Mouse (Mus musculus): ENCODE measurements around the gene Prl3d3.
"Not testable (repeated sequence)": the region's sequence is repeated elsewhere in the genome, so short reads cannot be mapped to it uniquely, and the experiment has no call there.

Gene Prl3d3

DNA sequence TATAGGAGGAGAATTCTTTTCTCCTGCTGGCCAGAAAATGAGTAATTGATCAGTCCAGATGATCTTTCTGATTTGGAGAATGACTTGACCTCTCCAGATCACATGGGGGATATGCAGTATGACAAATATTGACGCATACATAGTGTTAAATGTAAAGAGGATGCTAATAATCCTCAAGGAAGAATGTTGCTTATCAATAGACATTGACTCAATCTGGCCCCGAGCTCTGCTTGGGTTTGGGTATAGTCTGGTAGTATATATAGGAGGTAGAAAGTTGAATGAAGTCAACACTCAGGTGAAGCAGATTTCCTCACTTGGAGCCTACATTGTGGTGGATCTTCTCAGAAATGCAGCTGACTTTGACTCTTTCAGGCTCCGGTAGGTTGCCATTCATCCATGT, at the start of gene Prl3d3:
Gene Prl3d3 (plus strand): TSS at position 301 of the 400 bp plus-strand sequence.
- DNase-seq (ENCODE audit: low spot score in 2 of 2): not testable (repeated sequence)

DNA sequence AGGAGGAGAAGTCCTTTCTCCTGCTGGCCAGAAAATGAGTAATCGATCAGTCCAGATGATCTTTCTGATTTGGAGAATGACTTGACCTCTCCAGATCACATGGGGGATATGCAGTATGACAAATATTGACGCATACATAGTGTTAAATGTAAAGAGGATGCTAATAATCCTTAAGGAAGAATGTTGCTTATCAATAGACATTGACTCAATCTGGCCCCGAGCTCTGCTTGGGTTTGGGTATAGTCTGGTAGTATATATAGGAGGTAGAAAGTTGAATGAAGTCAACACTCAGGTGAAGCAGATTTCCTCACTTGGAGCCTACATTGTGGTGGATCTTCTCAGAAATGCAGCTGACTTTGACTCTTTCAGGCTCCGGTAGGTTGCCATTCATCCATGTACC, 35.2 kb upstream of the Prl3d3 start, which contains the start of gene Prl3d2:
Gene Prl3d2 (plus strand): TSS at position 301 of the 400 bp plus-strand sequence.
- not testable (repeated sequence) for DNase-seq (ENCODE audit: low spot score in 2 of 2)

DNA sequence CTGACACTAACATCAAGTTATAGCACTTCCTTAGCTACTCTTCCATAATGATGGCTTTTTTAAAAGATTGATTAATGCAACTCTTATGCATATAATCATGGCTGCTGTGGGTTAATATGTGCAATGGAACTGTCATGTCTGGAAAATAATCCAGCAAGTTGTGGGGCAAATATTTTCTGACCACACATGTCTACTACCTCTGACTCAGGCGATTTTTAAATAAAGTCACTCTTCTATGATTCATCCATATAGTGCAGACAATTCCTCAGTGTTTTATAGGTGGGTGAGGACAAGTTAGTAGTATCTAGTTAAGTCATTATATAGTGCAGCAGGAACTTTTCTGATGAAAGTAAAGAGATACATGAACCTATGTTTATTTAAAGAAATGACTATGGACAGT, 8.3 kb upstream of the Prl3d3 start:
- no peak for DNase-seq (ENCODE audit: low spot score in 2 of 2)

DNA sequence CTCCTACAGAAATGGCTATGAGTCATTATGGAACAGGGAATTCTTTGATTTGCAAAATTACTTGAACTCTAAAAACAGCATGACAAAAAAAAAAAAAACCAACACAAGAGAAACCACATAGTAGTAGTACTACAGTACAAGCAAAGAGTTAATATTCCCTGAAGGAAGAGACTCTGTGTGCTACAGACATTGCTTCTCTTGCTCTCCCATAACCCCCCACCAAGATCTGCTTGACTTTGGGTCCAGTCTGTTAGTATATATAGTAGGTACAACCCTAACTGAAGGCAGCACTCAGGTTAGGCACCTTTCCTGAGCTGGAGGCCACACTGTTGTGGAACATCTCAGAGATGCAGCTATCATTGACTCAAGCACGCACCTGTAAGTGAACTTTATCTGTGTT, 39.8 kb downstream of the Prl3d3 start, which contains the start of gene Prl3c1:
Gene Prl3c1 (plus strand): TSS at position 301 of the 400 bp plus-strand sequence.
- no peak for DNase-seq (ENCODE audit: low spot score in 2 of 2)
